Mouse (Mus musculus) gonadal fat pad, adult 2 months (tissue): Measurements from ENCODE around the gene Morc2a. TPM values are rescaled to one million over a fixed set of nuclear protein-coding genes. Genes with fewer than 3 reads are reported as not detected.

ENCODE experiments used
- DNase-seq: peaks from one replicate; pipeline ENCODE4 v3.0.0-alpha.2; 2012; ENCODE audit warnings: low read depth
- polyA plus RNA-seq: library from polyadenylated mRNA; depleted of rRNA; stranded (reverse); fragments of >200 nt; gene quantifications from 2 replicates; pipeline ENCODE4 v1.2.3, GENCODE M21; 2012

Morc2a gene
- polyA plus RNA-seq, 1 experiment = 10.1 TPM

- DNase-seq = no peak
These were observed 35.2 kb downstream of the Morc2a start for GRCm38 (mm10) chr11:3684232-3684631.

- DNase-seq = no peak
These were observed 35.9 kb downstream of the Morc2a start for GRCm38 (mm10) chr11:3684723-3685430.

GRCm38 (mm10) chr11:3685431-3685830, 36.4 kb downstream of the Morc2a start:
- DNase-seq = no peak

GRCm38 (mm10) chr11:3686318-3686717, 37.3 kb downstream of the Morc2a start:
- no peak for DNase-seq

GRCm38 (mm10) chr11:3686885-3687284, 37.9 kb downstream of the Morc2a start:
- DNase-seq = no peak

- no peak for DNase-seq
These were observed 42.8 kb downstream of the Morc2a start for GRCm38 (mm10) chr11:3691746-3692145.

- no peak for DNase-seq
These were observed 47.2 kb downstream of the Morc2a start for GRCm38 (mm10) chr11:3696086-3696616.

- no peak for DNase-seq
These were observed 48.5 kb downstream of the Morc2a start for GRCm38 (mm10) chr11:3697441-3697840.

GRCm38 (mm10) chr11:3703089-3703992, 54.4 kb downstream of the Morc2a start:
- DNase-seq = no peak

- no peak for DNase-seq
These were observed 55.4 kb downstream of the Morc2a start for GRCm38 (mm10) chr11:3704404-3704803.

GRCm38 (mm10) chr11:3707057-3707456, 58.1 kb downstream of the Morc2a start:
- no peak for DNase-seq

- no peak for DNase-seq
These were observed 61.2 kb downstream of the Morc2a start for GRCm38 (mm10) chr11:3710203-3710602.

GRCm38 (mm10) chr11:3714486-3714885, 65.5 kb downstream of the Morc2a start:
- DNase-seq = no peak

- DNase-seq = no peak
These were observed 67.7 kb downstream of the Morc2a start for GRCm38 (mm10) chr11:3716662-3717061.

- no peak for DNase-seq
These were observed 73.0 kb downstream of the Morc2a start for GRCm38 (mm10) chr11:3722036-3722435.

- DNase-seq = no peak
These were observed 73.9 kb downstream of the Morc2a start for GRCm38 (mm10) chr11:3722861-3723260.

GRCm38 (mm10) chr11:3723910-3724309, 74.9 kb downstream of the Morc2a start:
- no peak for DNase-seq

- DNase-seq = no peak
These were observed 75.7 kb downstream of the Morc2a start for GRCm38 (mm10) chr11:3724726-3725125.

GRCm38 (mm10) chr11:3725331-3726054, 76.5 kb downstream of the Morc2a start:
- no peak for DNase-seq

- DNase-seq = no peak
These were observed 78.6 kb downstream of the Morc2a start for GRCm38 (mm10) chr11:3727438-3728105.

GRCm38 (mm10) chr11:3731469-3731868, 82.5 kb downstream of the Morc2a start:
- no peak for DNase-seq
